Mouse (Mus musculus): ENCODE measurements around the gene Numb. TPM values are rescaled to one million over a fixed set of nuclear protein-coding genes. Genes with fewer than 3 reads are reported as not detected.

Numb gene
- total RNA-seq, 2 experiments from 2014 or later: 44.4 to 51.7 TPM

DNA sequence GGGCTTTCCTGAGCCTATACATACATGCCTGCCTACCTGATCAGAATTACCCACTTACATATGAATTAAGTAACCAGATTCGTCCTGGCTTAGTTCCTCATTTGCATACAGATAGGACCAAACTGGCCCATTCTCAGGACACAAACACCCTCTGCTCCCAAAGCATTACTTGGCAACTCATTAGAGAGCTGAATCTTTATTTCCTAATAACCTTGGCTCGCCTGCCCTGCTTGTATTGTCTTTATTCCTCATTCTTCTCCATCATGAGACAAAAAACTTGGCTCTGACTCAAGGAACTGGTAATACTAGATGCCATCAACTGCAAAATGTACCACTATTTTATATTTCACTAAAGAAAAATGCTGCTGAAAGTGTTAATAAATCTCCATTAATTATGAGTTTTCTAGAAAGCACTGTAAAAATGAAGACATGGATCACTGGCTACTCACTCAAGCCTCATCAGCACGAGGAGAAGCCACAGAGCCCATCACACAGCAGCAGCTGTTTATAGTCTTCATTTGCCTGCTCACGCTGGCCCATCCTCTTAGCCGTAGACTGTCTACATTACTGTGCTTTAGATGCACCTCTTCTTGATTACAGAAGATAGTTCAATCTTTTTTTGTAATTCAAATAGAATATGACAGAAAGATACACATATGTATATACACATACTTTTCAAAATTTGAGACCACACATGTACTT is 69.1 kb downstream of the Numb start:
- DNase-seq: no peak

DNA sequence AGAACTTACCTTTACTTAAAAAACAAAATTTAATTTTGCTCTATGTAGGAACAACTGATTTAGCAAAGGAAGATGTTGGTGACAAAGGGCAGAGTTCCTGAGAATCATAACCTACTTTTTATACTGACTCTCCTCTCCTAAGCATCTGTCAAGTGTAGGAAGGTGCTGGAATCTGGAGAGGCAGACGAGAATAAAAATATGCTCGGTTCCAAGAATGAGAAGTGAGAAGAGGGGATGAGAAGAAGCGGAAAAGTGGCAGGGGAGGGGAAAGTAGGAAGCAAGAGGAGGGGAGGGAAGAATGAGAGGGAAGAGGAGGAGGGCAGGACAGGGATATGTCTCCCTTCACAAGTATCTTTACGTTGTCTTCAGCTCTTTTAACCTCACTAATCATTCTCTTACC is 71.4 kb downstream of the Numb start:
- no peak for DNase-seq

DNA sequence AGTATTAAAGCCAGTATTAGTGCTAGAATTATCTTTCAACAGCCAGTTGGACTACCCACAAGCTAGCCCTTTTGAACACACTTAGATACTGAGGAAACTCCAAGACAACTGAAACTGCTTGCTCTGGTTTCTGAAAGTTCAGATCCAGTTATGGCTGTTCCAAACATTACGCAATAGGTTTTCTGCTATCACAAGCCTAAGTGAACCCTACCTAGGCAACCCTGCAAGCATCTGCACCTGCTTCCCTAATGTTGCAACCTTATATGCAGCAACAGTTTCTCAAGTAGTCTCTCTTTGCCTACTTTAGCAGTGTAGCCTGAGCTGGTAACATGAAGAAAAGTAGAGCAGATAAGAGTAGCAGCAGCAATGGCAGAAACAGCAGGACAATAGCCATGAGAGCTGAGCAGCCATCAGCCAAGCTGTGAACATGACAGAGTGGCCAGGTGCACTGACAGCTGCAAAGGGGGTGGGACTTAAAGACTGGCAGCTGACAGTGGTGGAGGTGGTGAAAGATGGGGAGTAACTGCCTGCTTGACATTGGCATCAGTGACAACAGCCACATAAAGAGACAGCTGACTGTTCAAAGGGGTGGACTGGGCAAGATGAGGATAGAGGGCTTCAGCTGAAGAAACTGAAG is 73.0 kb downstream of the Numb start:
- DNase-seq: no peak

DNA sequence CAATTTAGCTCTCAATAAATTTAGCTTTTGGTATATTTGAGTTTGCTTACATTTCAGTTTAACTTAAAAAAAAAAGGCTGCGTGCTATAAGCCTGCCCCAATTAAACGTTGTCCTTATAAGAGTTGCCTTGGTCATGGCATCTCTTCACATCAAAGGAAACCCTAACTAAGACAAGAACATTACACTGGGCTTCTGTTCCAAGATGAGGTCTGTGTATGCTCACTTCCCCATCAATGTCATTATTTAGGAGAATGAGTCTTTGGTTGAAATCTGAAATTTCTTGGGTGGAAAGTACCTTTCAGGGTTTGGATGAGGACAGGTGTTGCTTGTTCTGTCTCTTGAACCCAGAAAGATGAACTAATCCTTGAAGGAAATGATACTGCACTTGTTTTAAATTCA is 73.9 kb downstream of the Numb start:
- no peak for DNase-seq

DNA sequence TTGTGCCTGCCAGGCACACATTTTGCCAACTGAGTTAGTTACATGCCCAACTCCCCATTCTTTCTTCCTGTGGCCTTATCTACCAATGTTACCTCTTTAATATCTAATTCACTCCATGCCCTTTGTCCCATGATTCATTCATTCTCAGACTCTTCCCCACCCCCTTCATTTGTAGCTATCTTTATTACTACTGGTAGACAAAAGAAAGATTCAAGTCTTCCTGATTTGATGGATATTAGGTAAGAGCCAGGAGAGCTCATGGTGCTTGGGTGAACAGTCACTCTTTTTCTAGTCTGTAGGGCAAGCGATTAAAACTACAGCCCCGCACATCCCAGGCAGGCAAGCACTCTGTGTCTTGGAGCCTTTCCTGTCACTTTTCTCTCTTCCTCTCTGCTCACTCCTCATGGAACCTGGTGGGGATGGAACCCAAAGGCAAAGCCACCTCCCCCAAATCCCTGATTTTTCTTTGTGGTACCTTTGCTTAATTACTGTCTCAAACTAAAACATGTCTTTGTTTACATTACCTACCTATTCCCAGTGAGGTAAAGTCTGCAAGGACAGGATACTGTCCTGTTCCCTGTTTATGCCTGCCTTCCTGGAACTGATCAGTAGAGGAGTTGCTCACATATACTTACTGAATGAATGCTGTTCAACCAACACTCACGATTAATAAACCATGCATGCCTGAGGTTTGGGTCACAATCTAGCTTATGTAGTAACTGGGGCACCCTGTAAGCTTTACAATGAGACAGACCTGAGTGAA is 78.9 kb downstream of the Numb start:
- no peak for DNase-seq

DNA sequence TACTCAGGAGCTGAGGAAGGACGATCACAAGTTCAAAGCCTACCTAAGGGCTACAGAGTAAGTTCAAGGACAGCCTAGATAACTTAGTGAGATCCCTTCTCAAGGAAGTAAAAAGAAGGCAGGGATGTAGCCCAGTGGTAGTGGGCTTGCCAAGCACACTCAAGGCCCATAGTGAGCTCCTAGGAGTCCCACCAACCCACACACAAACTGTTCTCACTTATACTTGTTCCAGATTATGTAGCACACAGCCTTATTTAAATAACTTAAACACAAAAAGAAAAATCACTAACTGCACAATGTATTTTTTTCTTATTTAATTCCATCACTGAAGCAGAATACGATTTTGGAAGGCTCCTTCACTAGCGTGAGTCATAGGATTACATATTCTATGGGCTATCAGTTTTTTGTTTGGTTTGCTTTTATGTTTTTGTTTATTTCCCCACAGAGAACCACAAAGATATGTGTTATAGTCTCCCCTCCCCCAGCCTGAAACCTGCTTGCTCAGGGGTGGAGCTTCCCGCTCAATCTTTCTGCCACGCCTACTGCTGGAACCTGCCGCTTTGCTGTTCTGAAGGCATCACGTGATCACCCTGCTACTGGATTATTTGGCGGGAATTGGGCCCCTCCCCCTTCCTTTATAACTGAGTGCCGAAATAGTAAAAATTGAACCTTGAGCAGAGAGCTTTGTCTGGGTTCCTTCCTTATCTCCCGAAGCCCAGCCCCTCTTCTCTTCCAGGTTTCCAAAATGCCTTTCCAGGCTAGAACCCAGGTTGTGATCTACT is 80.1 kb downstream of the Numb start:
- DNase-seq: no peak

DNA sequence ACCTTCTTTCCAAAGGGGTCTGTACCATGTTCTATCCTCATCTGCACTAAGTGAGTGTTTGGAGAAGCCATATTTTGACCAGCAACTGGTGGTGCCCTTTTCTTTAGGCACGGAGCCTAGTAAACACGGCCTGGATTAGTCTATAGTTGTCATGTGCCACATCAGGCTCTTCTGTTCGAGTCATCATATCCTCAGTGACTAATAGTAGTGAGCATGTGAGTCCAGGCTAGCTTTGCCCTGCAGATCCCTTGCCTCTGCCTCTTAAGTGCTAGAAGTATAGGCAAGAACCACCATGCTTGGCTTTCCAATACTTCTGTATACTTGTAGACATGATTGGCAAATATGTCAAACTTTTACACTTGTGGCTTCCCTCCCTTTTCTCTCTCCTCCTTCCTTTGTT is 87.8 kb downstream of the Numb start:
- no peak for DNase-seq

DNA sequence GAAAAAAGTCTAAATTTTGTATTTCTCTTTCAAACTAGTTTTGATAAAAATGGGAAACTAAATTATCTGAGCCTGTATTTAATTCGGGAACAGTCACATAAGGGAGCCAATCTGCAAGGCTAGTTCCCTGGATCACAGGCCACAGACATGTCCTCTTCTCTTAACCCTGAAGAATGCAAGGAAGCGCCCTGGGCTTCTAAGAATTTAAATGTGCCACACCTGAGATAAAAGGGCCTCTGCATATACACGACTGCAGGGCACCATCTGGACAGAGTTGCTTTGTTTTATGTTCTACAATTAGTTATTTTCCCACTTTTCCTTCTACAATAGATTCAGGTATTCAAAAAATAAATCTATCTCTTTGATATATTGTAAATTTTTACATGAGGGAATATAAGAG is 91.3 kb downstream of the Numb start:
- no peak for DNase-seq

DNA sequence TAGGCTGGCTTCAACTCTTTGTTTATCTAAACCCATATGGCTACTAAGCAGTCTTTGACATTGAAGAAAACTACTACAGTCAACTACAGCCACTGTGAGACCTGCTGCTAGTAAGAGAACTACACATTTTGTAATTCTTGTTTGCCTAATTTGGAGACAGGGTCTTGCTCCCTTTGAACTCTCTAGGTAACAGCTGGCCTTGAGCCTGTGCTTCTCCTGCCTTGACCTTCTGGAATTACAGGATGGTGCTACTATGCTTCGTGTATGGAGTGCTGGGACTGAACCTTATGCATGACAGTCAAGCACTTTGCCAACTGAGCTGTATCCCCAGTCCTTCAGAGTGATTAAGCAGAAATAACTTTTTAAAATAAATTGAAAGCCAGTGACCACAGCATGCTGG is 105.1 kb downstream of the Numb start:
- DNase-seq: no peak

DNA sequence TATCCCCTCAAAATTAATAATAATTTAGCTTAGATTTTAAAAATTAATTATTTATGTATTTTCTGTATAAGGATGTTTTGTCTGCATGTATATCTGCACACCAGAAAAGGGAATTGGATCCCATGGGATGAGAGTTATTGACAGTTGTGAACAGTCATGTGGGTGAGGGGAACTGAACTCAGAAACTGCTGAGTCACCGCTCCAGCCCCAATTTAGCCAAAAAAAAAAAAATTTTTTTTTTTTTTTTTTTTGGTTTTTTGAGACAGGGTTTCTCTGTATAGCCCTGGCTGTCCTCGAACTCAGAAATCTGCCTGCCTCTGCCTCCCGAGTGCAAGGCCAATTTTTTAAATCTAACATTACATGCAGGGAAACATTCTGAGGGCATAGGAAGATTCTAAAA is 109.8 kb downstream of the Numb start:
- DNase-seq: no peak

DNA sequence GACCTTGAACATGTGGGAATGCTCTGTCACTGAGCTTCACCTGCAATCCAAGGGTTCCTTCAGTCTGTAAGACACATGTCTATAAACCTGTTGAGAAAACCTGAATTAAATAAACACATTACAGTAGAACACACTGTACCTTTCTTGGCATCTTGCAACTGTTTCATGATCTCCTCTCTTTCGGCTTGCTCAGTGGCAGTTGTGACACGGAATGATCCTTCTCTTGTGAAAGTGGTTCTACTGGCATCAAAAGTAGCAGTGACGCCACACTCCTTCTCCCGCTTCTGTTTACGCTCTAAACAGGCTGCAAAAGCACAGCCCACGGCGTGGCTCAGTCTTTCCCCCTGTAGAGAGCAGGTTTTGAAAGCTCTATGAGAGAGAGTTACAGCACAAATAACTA is 118.1 kb downstream of the Numb start:
- peak; percentile 32 for DNase-seq

DNA sequence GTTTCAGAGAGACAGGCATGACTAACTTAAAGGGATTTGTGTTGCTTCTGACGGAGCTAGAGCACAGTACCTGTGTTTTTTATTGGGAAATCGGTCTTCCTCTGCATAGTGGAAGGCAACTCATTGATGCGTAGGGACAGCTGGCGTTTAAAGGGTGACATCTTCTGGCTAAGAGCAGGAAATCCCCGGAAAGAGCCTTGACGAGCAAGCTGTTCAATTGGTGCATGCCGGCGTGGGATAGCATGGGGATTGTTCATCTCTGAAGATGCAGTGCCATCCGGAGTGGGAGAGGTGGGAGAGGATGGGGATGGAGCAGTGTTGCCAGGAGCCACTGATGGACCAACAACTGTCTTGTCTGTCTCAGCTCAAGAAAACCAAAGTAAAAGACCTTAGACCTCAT is 120.8 kb downstream of the Numb start:
- DNase-seq: no peak

DNA sequence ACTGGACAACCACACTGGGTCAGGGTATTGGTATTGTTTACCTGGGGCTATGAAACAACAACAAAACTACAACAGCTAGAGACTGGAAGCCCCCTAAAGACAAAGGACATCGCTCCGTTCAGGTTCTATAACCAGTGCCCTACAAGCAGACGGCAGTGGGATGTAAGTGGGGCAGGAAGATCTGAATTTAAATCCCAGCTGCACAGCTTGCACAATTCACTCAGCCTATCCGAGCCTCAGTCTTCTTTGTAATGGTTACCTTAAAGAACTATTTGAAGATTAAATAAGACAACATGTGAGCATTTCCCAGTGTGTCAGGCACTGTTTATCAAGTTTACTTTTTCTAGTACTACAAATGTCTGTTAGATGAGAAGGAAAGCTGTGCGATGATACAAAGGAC is 123.4 kb downstream of the Numb start:
- DNase-seq: no peak

DNA sequence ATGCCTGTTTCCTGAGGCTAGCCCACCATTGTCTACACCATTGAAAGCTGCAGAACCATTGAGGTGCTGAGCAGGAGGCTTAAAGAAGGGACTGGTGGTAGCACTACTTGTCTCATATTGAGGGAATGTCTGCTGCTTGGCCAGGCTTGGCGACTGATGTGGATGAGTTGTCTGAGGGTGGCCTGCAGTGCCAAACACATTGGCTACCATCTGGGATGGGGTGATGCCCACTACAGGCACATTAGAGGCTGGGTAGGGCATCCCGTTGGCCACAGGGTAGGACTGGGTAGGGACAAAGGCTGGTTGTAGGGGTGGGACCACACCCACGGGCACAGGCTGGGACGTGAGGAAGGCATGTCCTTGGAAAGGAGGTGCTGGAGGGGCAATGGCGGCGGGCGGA is 126.1 kb downstream of the Numb start:
- DNase-seq: no peak

DNA sequence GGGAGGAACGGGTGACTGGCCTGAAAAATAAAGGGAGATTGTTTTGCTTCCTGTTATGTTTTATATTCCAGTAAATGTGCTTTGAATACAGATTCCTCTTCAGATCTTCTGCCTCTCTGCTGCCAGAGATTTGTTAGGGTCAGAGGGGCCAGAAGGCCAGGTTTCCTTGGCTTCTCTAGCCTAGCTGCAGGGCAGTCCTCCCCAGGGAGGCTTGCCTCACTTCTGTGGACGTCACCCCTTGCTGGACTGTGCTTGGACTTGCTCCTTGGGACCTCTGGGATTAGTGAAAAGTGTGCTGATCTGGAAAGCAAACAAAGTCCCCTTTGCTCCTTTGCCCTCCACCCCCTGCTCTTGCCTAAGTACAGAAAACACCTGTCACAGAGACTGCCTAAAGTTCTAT is 126.7 kb downstream of the Numb start:
- DNase-seq: peak; percentile 74

DNA sequence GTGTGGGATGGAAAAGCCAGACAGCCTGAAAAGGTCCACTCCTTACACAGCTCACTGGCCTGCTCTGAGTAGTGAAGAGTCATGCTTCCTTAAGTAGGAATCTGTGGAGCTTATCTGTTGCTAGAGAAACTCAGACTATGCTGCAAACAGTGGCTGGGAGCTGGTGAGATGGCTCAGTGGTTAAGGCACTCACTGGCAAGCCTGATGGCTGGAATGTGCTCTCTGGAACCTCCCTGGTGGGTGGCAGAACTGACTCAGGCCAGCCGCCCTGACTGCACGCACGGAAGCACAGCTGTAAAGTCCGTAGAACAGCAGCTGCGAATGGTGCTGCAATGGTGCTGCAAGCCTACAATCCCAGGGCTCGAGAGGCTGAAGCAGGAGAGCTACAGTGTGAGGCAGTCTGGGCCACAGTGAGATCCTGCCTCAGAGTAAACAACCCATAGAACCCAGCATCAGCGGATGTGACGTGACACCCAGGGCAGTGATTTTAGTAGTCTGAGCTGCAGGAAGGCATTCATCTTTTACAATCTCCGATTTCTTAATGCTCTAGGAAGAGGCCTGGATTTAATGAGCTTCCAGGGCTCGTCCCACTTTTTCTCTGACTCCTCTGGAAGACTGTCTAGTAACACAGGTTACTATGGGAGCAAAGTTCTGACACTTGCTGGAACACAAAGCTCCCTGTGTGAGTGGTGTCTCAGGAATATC is 128.9 kb downstream of the Numb start:
- DNase-seq: no peak

DNA sequence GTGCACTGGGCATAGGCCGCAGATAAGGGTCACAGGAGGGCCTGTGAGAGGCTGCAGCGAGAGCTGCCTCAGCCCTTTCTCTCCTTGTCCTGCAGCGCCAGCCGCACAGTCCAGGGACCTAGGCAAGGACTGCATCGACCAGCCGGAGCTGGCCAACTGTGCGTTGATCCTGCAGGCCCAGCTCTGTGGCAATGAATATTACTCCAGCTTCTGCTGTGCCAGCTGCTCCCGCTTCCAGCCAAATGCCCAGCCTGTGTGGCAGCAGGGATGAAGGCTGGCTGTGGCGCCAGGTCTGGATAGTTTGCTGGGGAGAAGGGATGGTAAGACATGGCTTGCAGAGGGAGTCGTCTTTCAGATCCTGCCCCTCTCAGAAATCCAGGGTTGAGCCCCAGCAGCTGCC is 130.0 kb downstream of the Numb start:
- peak; percentile 57 for DNase-seq

DNA sequence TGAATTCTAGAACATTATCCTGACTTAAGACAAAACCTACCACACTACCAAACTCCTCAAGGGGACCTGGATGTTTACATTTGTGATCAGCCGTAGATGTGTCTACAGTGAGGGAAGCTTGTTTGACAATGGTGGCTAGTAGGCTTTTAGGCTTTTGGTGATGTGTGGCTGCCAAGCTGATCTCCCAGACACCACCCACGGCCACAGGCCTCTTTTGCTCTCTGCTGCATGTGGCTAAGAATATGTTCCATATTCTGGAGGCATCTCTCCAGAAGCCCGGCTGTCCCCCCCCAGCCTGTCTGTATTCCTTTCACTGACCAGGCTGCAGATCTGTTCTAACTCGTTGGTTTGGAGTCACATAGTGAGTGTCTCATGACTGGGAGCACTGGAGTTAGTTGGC is 131.0 kb downstream of the Numb start:
- DNase-seq: no peak

DNA sequence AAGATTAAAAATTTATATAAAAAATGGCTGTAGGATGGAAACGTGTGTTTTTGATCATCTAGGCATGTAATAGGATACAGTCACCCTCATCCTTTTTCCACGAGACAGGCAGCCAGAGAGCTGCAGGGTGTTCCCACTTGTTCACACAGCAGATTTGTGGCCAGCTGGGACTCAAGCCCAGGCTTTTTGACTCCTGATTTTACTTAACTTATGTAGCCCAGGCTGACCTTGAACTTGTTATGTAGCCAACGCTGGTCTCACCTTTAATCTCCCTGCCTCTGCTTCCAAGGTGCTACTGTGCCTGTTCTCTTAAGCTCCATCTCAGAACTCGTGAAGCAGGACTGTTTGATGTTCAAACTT is 132.0 kb downstream of the Numb start:
- DNase-seq: no peak

DNA sequence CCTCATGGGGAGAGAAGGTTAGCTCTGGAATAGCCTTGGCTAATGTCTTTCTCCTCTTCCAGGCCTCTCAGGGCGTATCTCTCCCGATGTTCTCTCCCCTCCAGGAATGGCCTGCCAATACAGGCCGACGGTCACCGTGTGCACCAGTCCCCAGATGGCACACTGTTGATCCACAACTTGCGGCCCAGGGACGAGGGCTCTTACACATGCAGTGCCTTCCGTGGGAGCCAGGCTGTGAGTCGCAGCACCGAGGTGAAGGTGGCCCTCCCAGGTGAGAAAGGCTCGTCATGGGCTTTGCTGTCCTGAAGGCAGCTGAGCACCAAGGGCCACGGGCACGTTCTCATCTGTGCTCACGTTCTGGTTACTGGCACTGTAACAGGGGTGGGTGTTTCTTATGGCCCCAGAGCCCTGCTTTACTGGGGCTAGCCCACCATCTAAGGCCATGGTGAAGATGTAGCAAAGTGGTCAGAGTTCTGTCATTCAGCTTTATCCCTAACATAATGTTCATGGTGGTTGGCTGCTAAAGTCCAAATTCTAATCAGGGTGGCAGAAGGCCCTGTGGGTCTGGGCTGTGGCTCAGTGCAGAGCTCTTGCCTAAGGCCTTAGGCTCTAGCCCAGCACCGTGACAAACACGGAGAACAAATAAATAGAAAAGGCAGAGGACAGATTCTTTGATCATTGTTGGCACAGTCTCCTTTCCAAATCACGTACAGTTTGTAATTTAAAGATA is 132.5 kb downstream of the Numb start:
- DNase-seq: no peak

DNA sequence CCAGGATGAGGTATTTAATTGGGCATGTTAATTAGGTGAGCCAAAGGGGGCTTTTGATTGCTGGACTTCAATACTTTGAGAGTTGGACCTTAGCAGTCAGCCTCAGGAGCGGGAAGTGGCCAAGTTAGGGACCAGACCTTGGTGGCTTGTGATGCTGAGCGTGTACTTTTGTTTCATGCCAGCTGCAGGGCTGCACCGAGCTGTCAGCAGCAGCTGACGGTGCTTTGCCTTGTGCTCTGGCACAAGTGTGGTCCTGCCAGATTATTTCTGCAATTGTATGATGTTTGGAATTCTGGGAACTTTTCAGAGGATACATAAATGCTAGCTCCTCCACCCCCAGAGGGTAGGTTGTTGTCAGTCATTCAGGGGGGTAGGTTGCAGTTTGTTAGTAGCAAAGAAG is 136.4 kb downstream of the Numb start:
- DNase-seq: no peak

DNA sequence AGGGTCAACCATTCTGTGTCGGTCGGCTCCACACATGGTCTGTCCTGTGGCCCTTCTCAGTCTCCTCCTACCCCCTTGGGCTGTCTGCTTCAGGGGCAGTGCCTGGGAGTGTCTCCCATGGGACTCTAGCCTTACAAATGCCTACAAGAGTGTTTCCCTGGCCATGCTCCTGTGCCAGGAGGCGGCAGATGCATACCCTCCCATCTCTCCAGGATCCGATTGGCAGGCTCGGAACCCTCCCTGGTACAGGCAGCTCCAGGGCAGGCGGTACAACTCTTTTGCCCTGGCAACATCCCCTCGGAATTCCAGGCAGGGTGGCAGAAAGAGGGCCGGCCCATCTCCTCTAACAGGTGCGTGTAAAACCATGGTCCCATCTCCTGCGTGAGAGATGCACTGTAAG is 139.1 kb downstream of the Numb start:
- no peak for DNase-seq
